Mouse (Mus musculus) gastrocnemius, postnatal 36 days (tissue): ENCODE measurements around the gene Tep1. TPM values are rescaled to one million over a fixed set of nuclear protein-coding genes. Genes with fewer than 3 reads are reported as not detected.
"Not testable (repeated sequence)": the region's sequence is repeated elsewhere in the genome, so short reads cannot be mapped to it uniquely, and the experiment has no call there.

Experiments used
- DNase-seq, 2 experiments: peaks; one replicate each; pipeline ENCODE4 v3.0.0; 2022
- intact Hi-C: fragments of 180-260 bp; cut with DNase I; formaldehyde crosslinking; loops from one replicate; pipeline ENCODE4 v1.15.1; 2025
- total RNA-seq, 2 experiments: library from RNA; stranded (reverse); gene quantifications; 2 replicates each; pipeline ENCODE4 v1.2.3; 2021

Tep1 gene
- total RNA-seq, 2 experiments from 2014 or later, result 6.6 to 8.8 TPM

GRCm38 (mm10) chr14:50870805-50871143, 414 bp upstream of the Tep1 start:
- intact Hi-C loops, result no loop called here
- DNase-seq, result no peak

DNA sequence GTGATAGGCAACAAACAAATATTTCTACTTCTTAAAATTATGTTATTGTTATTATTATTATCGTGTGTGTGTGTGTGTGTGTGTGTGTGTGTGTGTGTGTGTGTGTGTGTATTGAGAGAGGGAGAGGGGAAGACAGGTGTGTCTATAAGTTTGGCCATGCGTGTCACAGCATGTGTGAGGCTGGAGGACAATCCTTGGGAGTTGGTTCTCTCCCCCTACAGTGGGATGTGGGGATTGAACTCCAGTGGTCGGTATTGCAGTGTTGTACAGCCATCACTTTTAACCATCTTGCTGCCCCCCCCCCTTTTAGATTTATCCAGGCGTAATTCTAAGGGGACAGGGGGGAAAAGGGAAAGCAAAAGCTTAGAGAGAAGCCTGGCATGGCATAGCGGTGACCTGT, 1.7 kb downstream of the Tep1 start:
- intact Hi-C loops, result loop anchor here (5.0 kb wide), 1 partner anchor 61 kb away; the partner anchor contains the start of genes Ccnb1ip1 and Parp2

DNA sequence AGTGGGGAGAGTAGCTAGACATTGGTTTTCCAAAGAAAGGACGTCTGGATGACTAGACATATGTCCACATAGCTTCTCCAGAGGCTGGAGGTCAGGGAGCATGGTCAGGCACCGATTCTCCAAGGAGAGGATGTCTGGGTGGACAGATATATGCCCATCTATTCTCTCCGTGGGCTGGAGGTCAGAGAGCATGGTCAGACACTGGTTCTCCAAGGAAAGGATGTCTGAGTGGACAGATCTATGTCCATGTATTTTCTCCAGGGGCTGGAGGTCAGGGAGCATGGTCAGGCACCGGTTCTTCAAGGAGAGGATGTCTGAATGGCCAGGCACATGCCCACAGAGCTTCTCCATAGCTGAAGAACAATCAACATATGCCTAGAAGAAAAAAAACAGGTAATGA, 2.1 kb downstream of the Tep1 start:
- intact Hi-C loops, result loop anchor here (5.0 kb wide), 1 partner anchor 61 kb away; the partner anchor contains the start of genes Ccnb1ip1 and Parp2
- no peak for DNase-seq

More for the DNA sequence above, 1.7 kb downstream of the Tep1 start:
- DNase-seq, result no peak

GRCm38 (mm10) chr14:50866966-50867365, 3.4 kb downstream of the Tep1 start:
- no peak for DNase-seq
- intact Hi-C loops, result loop anchor here (5.0 kb wide), 1 partner anchor 60 kb away; the partner anchor contains the start of genes Ccnb1ip1 and Parp2

- not testable (repeated sequence) for DNase-seq
- intact Hi-C loops, result loop anchor here (5.0 kb wide), 1 partner anchor 58 kb away; the partner anchor contains the start of genes Ccnb1ip1 and Parp2
Measured at GRCm38 (mm10) chr14:50865005-50865404, 5.4 kb downstream of the Tep1 start.

- intact Hi-C loops, result no loop called here
Measured at GRCm38 (mm10) chr14:50862641-50863040, 7.7 kb downstream of the Tep1 start.

GRCm38 (mm10) chr14:50855788-50856187, 14.6 kb downstream of the Tep1 start:
- DNase-seq, result no peak
- intact Hi-C loops, result no loop called here

More at GRCm38 (mm10) chr14:50862641-50863040, 7.7 kb downstream of the Tep1 start:
- no peak for DNase-seq

DNA sequence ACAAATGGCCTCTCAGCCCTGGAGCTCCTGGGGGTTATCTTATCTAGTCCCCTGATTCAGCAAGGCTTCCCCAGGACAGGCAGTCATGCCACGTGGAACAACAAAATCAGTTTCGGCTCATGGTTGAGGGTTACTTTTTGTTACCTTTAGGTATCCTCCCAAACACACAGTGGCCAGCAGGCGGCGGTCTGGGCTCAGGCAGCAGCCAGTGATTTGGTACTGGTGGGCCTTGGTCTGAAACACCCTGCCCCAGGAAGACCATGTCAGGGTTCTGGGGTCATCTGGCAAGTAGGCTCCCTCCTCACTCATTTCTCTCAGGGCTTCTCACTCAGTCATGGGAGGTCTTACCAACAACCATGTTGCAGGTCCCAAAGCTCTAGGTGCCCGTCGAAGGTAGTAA, 33.1 kb downstream of the Tep1 start:
- no peak for DNase-seq
- intact Hi-C loops, result no loop called here

GRCm38 (mm10) chr14:50834435-50834834, 35.9 kb downstream of the Tep1 start:
- intact Hi-C loops, result no loop called here
- no peak for DNase-seq

DNA sequence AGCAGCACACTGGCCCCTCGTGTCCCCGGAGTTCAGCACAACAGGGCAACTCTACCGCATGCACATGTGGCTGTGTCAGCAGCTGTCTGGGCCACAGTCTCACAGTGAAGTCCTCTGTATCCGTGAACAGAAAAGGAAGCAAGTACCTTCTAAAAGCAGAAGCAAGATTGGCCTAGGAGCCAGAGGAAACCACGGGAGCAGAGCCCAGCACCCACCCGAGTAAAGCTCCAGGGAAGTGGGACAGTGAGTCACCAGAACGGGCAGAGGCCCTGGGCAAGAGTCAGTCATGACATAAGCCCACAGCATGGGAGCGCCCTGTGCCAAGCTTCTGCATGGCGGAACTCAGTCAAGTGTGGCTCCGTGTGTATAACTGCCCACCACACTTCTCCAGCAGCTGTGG, 36.4 kb downstream of the Tep1 start:
- DNase-seq, result no peak
- intact Hi-C loops, result no loop called here

DNA sequence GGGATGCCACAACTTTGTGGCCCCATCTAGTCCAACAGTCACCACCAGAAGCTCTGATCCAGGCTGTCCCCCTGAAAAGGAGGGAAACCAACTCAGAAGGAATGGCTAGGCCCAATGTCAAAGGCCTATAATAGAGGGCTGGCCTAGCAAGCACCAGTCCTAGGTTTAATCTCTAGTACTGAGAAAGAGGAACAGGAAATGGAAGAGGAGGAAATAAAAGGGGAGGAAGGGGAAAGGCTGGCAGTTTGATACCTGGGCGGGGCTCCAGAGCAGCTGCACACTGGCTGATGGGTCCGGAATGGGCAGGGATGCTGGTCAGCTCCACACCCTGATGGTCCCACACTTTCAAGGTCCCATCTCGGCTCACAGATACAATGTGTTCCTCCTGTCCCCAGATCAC, 40.5 kb downstream of the Tep1 start:
- intact Hi-C loops, result no loop called here
- DNase-seq, result no peak

- no peak for DNase-seq
- intact Hi-C loops, result no loop called here
Measured at GRCm38 (mm10) chr14:50826579-50826978, 43.8 kb downstream of the Tep1 start.

DNA sequence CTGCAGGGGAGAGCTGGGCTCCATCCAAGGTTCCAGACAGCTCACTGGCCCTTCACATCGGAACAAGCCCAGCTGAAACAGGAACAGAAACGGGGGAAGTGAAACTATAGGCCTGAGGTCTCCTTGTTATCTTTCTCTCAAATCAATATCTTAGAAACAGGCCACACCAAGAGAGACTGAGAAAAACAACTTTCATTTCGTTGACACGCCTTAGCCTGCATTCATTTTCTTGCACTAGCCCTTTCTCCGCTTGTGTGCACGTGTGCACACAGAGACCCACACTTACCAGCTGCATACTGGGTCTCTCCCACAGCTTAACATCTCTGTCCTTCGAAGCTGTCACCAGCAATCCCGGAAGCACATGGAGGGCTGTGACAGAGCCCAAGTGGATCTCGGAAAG, 46.1 kb downstream of the Tep1 start:
- no peak for DNase-seq
- intact Hi-C loops, result no loop called here

DNA sequence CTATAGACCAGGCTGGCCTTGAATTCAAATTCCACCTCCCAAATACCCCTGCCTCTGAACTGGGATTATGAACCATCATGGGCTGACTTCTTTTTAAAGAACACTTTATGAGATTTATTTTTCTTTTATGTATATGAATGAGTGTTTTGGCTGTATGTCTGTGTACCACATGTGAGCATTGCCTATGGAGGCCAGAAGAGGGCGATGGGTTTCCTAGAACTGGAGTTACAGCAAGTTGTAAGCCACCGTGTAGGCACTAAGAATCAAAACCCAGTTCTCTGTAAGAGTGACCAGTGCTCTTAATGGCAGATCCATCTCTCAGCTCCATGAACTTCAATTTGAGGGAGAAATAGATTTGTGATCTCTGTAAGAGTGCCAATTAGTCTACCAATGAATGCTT, 47.1 kb downstream of the Tep1 start:
- intact Hi-C loops, result no loop called here
- DNase-seq, result no peak

GRCm38 (mm10) chr14:50813060-50813459, 57.3 kb downstream of the Tep1 start:
- intact Hi-C loops, result no loop called here

DNA sequence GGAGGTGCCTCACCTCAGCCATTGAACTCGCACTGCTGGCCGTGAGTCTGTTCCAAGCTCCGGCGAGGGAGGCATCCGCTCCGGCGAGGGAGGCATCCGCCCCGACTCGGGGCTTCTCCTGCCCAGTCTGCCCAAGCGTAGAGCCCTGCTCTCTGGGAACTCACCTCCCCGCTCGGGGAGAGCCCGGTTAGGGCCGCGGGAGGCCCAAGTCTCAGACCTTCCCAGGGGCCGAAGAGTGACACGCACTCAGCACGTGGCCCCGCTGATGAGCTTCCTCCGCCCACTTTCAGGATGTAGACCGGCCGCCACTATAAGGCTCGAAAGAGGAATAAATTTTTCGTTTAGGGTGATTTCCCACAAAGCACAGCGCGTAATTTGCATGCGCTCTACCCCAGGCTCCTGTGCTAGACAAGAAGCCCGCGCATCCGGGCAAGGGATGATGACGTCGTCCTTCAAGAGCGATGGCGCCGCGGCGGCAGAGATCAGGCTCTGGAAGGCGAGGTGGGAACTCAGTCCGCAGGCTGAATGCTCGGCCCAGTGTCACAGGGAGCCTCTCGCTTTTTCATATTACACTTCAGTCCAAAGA, 62.8 kb downstream of the Tep1 start, which contains the start of the genes Ccnb1ip1 and Parp2:
Gene Ccnb1ip1 (minus strand): TSS at position 246 of the 586 bp plus-strand sequence.
Gene Parp2 (plus strand): TSS at position 355 of the 586 bp plus-strand sequence.
- intact Hi-C loops, result loop anchor here (5.0 kb wide), 1 partner anchor 60 kb away; no protein-coding TSS in a partner anchor
- DNase-seq, result peak; percentile 87 to 98

More at GRCm38 (mm10) chr14:50813060-50813459, 57.3 kb downstream of the Tep1 start:
- no peak for DNase-seq

DNA sequence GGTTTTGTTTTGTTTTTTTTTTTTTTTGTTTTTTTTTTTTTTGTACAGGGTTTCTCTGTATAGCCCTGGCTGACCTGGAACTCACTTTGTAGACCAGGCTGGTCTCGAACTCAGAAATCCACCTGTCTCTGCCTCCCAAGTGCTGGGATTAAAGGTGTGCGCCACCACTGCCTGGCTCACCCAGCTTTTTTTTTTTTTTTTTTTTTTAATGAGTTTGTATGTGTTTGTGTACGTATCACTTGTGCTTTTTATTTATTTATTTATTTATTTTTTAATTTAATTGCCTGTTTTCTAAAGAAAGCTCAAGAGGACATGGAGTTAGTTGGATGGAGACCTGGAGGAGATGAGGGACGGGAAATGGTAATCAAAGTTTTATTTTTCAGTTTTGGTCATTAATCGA, 63.9 kb downstream of the Tep1 start:
- not testable (repeated sequence) for DNase-seq
- intact Hi-C loops, result loop anchor here (5.0 kb wide), 1 partner anchor 61 kb away; no protein-coding TSS in a partner anchor

DNA sequence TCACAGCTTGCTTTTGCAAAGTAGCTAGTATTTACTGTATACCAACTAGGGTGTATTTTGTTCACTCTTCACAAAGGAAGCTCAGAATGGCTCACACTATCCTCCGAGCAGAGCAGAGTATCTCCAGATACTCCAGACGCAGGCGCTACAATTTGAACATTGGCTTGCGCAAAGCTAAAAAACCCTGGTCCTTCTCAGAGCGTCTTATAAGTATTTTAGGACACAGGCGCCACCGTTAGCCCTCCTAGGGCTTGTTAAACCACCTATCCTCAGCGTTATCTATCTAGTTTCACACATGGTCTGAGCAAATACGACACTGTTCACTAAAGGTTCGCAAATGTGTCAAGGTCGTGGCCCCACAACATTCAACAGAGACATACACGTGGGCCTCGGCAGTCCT, 65.7 kb downstream of the Tep1 start:
- DNase-seq, result no peak
- intact Hi-C loops, result loop anchor here (5.0 kb wide), 1 partner anchor 63 kb away; no protein-coding TSS in a partner anchor

GRCm38 (mm10) chr14:50802843-50803562, 67.4 kb downstream of the Tep1 start:
- intact Hi-C loops, result no loop called here
- DNase-seq, result no peak

DNA sequence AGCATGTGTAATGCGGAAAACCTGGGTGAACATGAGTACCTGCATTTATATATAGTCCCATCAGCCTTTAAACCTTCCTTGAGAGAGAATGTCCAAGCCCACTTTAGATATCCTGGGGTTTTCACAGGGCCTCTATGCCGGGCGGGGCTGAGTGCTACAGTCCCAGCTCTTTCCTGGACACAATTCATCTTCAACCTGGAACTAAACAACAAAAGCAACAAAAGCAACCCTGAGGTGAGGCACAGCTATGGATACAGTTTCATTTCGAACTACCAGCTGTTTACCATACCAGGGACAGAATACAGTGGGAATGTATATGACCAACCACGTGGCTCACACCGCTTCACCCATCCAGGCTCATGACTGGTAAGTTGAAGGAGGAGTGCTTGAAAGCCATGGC, 67.9 kb downstream of the Tep1 start:
- intact Hi-C loops, result no loop called here
- DNase-seq, result no peak

- DNase-seq, result no peak
- intact Hi-C loops, result loop anchor here (2.0 to 5.0 kb wide), 2 partner anchors 263 to 303 kb away; no protein-coding TSS in a partner anchor
Measured at GRCm38 (mm10) chr14:50799502-50800259, 70.7 kb downstream of the Tep1 start.
